ENCODE assay signal across 12 mouse cellular contexts in genomic region chr11:44741042-44741491, GRCm38 (mm10).
DNase-seq lines count a peak whose midpoint lies in the region; ATAC-seq lines count a peak whose summit lies in the region.
"Had no signal": no experiment of that assay in that cellular context is flagged by ENCODE, and none has a peak within 500 bp of the region (broad histone marks: within the 10 kb centered on the region; RNA-seq: fewer than 3 reads in every experiment).

No protein-coding gene starts in this region.

- no peaks in the 10 kb centered on the region for H3K36me3 ChIP-seq in kidney, embryonic 16.5 days (ENCODE audit: insufficient read depth, low read length)
- no peaks in the 10 kb centered on the region for H3K36me3 ChIP-seq in embryonic facial prominence, embryonic 14.5 days (ENCODE audit: control insufficient read depth, insufficient read depth, low read length)
- H3K36me3 ChIP-seq in hindbrain, embryonic 12.5 days: no peaks in the 10 kb centered on the region

- no peaks in the 10 kb centered on the region for H3K9me3 ChIP-seq in kidney, embryonic 16.5 days (ENCODE audit: low read length)
- no peaks in the 10 kb centered on the region for H3K9me3 ChIP-seq in embryonic facial prominence, embryonic 14.5 days (ENCODE audit: control insufficient read depth, low read length)
- H3K9me3 ChIP-seq in hindbrain, embryonic 12.5 days (replicated peaks): no peaks in the 10 kb centered on the region

- peak overlapping the region; percentile 11; the same call in 1 of the 2 replicates for H3K4me2 ChIP-seq in kidney, embryonic 16.5 days (replicated peaks; ENCODE audit: low read depth, low read length)
- H3K4me2 ChIP-seq in embryonic facial prominence, embryonic 14.5 days (ENCODE audit: low read depth, low read length): peak overlapping the region; percentile 3; the same call in 1 of the 2 replicates
- peak overlapping the region; percentile 29 for H3K4me2 ChIP-seq in hindbrain, embryonic 12.5 days (replicated peaks)

- H3K4me1 ChIP-seq in kidney, embryonic 16.5 days (ENCODE audit: insufficient read depth, low read length): 0 out of 2 replicates have a peak, but pooled peaks cover 3% of the 10 kb centered on the region
- H3K4me1 ChIP-seq in embryonic facial prominence, embryonic 14.5 days (ENCODE audit: control insufficient read depth, insufficient read depth, low read length): peaks cover 20% of the 10 kb centered on the region
- peaks cover 36% of the 10 kb centered on the region for H3K4me1 ChIP-seq in hindbrain, embryonic 12.5 days

- DNase-seq in kidney, adult 9 months: no peak
- DNase-seq in embryonic facial prominence, embryonic 14.5 days (ENCODE audit: low spot score): peak; percentile 9
- DNase-seq in neural tube, embryonic 10.5 days (ENCODE audit: extremely low spot score, low spot score): peak; percentile 33
- DNase-seq in adrenal gland, postnatal 36 days: no peak
- DNase-seq in frontal cortex, adult 2 months (ENCODE audit: extremely low spot score in 1 of 2, low spot score in 1 of 2): no peak
- DNase-seq in right cerebral cortex, postnatal 4 days: no peak
- DNase-seq: adrenal gland, adult 8-10 months; cerebellum, postnatal 36 days; gastrocnemius, postnatal 25 days; right cerebral cortex, postnatal 25 days had no signal

- H3K4me3 ChIP-seq in kidney, embryonic 16.5 days (ENCODE audit: low read length): no peak overlapping the region
- H3K4me3 ChIP-seq in embryonic facial prominence, embryonic 14.5 days (ENCODE audit: low read depth, low read length): no peak overlapping the region
- no peak overlapping the region for H3K4me3 ChIP-seq in hindbrain, embryonic 12.5 days

- H3K9ac ChIP-seq in kidney, embryonic 16.5 days (replicated peaks; ENCODE audit: low read length): no peak overlapping the region
- H3K9ac ChIP-seq in embryonic facial prominence, embryonic 14.5 days (ENCODE audit: low read depth, low read length): no peak overlapping the region
- H3K9ac ChIP-seq in hindbrain, embryonic 12.5 days: no peak overlapping the region

- ATAC-seq in kidney, embryonic 16.5 days (ENCODE audit: low FRiP score, low TSS enrichment): no peak
- no peak for ATAC-seq in embryonic facial prominence, embryonic 14.5 days (ENCODE audit: low read depth)
- ATAC-seq in hindbrain, embryonic 12.5 days (ENCODE audit: low FRiP score): peak; percentile 55

- peak overlapping the region; percentile 49 for H3K27ac ChIP-seq in kidney, embryonic 16.5 days (ENCODE audit: low read length)
- no peak overlapping the region; the same call in 1 of the 2 replicates for H3K27ac ChIP-seq in embryonic facial prominence, embryonic 14.5 days (replicated peaks; ENCODE audit: low read depth, low read length)
- H3K27ac ChIP-seq in hindbrain, embryonic 12.5 days: peak overlapping the region; percentile 75

- no peaks in the 10 kb centered on the region for H3K27me3 ChIP-seq in kidney, embryonic 16.5 days (ENCODE audit: insufficient read depth, low read length)
- H3K27me3 ChIP-seq in embryonic facial prominence, embryonic 14.5 days (replicated peaks; ENCODE audit: control insufficient read depth, insufficient read depth, low read length): no peaks in the 10 kb centered on the region
- no peaks in the 10 kb centered on the region for H3K27me3 ChIP-seq in hindbrain, embryonic 12.5 days

- 59% methylated on average over 20 of the region's 20 CpGs for WGBS in kidney, embryonic 16.5 days
- 39% methylated on average over 20 of the region's 20 CpGs for WGBS in embryonic facial prominence, embryonic 14.5 days
- WGBS in hindbrain, embryonic 12.5 days: 9% methylated on average over 20 of the region's 20 CpGs

Comparison
In these comparisons a context has a peak if more than half of its experiments do, and no peak if none do; other contexts are left out.
1. DNase-seq: peak in embryonic facial prominence, embryonic 14.5 days (single experiment) and neural tube, embryonic 10.5 days (single experiment); none in kidney, adult 9 months (single experiment), adrenal gland, postnatal 36 days (0 of 2), frontal cortex, adult 2 months (0 of 2) and right cerebral cortex, postnatal 4 days (single experiment).
2. Peak in every context shown above with its lines, with median percentiles within 50 percentile points of each other: H3K4me2 ChIP-seq.